In the genomic region with DNA sequence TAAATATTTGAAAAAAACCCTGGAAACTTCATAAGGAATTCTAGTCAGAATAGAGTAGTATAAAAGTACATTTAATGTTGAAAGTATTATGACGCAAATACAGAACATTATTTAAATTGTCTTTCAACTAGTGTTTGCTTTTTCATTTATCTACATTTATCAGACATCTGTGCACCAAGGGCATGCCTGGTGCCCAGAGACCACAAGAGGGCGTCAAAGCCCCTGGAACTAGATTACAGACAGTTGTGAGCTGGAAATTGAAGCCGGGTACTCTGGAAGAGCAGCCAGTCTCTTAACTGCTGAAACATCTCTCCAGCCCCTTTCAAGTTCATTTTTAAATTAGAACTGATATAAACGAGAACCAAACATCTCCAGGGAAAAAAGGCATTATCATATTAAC, we compare ENCODE assay signal across 8 mouse cellular contexts. TPM values are rescaled to one million over a fixed set of nuclear protein-coding genes. Genes with fewer than 3 reads are reported as not detected.
DNase-seq lines count a peak whose midpoint lies in the region; ATAC-seq and TF ChIP-seq lines count a peak whose summit lies in the region.

No protein-coding gene starts in this region.

- DNase-seq in adrenal gland, postnatal 25 days, result peak; percentile 40
- no peak for DNase-seq in adrenal gland, postnatal 4 days (ENCODE audit: low spot score in 2 of 2)
- DNase-seq in kidney, postnatal 0 days (ENCODE audit: low spot score), result peak; percentile 70
- DNase-seq in R1 (ENCODE audit: low read depth, low spot score), result peak; percentile 73
- DNase-seq in kidney, postnatal 14 days, result peak; percentile 41
- peak; percentile 61 for DNase-seq in thymus, postnatal 0 days (ENCODE audit: low spot score)

- 55% methylated on average over 4 of the region's 4 CpGs for WGBS in kidney, postnatal 0 days
- 60% methylated on average over 4 of the region's 4 CpGs for WGBS in kidney, embryonic 16.5 days

- TF ChIP-seq CTCF in kidney, postnatal 0 days (IDR thresholded peaks at IDR 0.05; ENCODE audit: low read depth), result peak; percentile 70

- H3K4me1 ChIP-seq in kidney, postnatal 0 days (replicated peaks; ENCODE audit: insufficient read depth, low read length), result no peaks in the 10 kb centered on the region
- H3K4me1 ChIP-seq in kidney, embryonic 16.5 days (ENCODE audit: insufficient read depth, low read length), result no peaks in the 10 kb centered on the region

- no peaks in the 10 kb centered on the region for H3K27me3 ChIP-seq in kidney, postnatal 0 days (ENCODE audit: insufficient read depth, low read length)
- H3K27me3 ChIP-seq in kidney, embryonic 16.5 days (ENCODE audit: insufficient read depth, low read length), result no peaks in the 10 kb centered on the region

- no peak overlapping the region for H3K9ac ChIP-seq in kidney, postnatal 0 days (ENCODE audit: low read depth, low read length)
- no peak overlapping the region for H3K9ac ChIP-seq in kidney, embryonic 16.5 days (replicated peaks; ENCODE audit: low read length)

- peaks cover 35% of the 10 kb centered on the region for H3K36me3 ChIP-seq in kidney, postnatal 0 days (ENCODE audit: insufficient read depth, low read length)
- peaks cover 19% of the 10 kb centered on the region for H3K36me3 ChIP-seq in kidney, embryonic 16.5 days (ENCODE audit: insufficient read depth, low read length)

- ATAC-seq in kidney, postnatal 0 days (replicated peaks; ENCODE audit: low FRiP score, low read depth), result no peak
- ATAC-seq in kidney, embryonic 16.5 days (ENCODE audit: low FRiP score, low TSS enrichment), result no peak
- no peak for ATAC-seq in activated CD4-positive, CD25-positive, alpha-beta regulatory T cell, adult 4 months

- no peak overlapping the region for H3K27ac ChIP-seq in kidney, postnatal 0 days
- H3K27ac ChIP-seq in kidney, embryonic 16.5 days (ENCODE audit: low read length), result no peak overlapping the region

- H3K4me3 ChIP-seq in kidney, postnatal 0 days (replicated peaks; ENCODE audit: low read depth, low read length), result no peak overlapping the region
- no peak overlapping the region for H3K4me3 ChIP-seq in kidney, embryonic 16.5 days (ENCODE audit: low read length)

- no peaks in the 10 kb centered on the region for H3K9me3 ChIP-seq in kidney, postnatal 0 days (replicated peaks; ENCODE audit: low read length)
- no peaks in the 10 kb centered on the region for H3K9me3 ChIP-seq in kidney, embryonic 16.5 days (ENCODE audit: low read length)

- H3K4me2 ChIP-seq in kidney, postnatal 0 days (ENCODE audit: low read length), result no peak overlapping the region
- H3K4me2 ChIP-seq in kidney, embryonic 16.5 days (replicated peaks; ENCODE audit: low read depth, low read length), result no peak overlapping the region

RNA-seq across cellular contexts. Expression of a gene that starts 23.0 kb away (rescaled TPM):
- total RNA-seq in adrenal gland, postnatal 25 days (2021), result 48.4 and 56.4 TPM in 2 replicates
- 10 to 100 TPM; 39.7 to 46.0 TPM for total RNA-seq in adrenal gland, postnatal 4 days (2021)
- 72.1 and 74.2 TPM in 2 replicates for polyA plus RNA-seq in kidney, postnatal 0 days (2015; fragmentation: Nextera tagmentation; extraction: Ambion mirVana)
- 68.7 and 71.0 TPM in 2 replicates for polyA plus RNA-seq in kidney, embryonic 16.5 days (2015; fragmentation: Nextera tagmentation; extraction: Ambion mirVana)
- polyA plus RNA-seq in thymus, postnatal 0 days (2015; fragmentation: Nextera tagmentation; extraction: Ambion mirVana), result 94.9 and 105 TPM in 2 replicates
- polyA plus RNA-seq in activated CD4-positive, CD25-positive, alpha-beta regulatory T cell, adult 4 months (2017; shearing (Covaris generic)), result 10 to 100 TPM; 39.1 to 51.8 TPM

Comparison
In these comparisons a context has a peak if more than half of its experiments do, and no peak if none do; other contexts are left out.
1. DNase-seq: peak in adrenal gland, postnatal 25 days (single experiment), kidney, postnatal 0 days (single experiment), R1 (single experiment), kidney, postnatal 14 days (single experiment) and thymus, postnatal 0 days (single experiment); none in adrenal gland, postnatal 4 days (0 of 2).